Mouse (Mus musculus): ENCODE measurements around the gene Pitpna. TPM values are rescaled to one million over a fixed set of nuclear protein-coding genes. Genes with fewer than 3 reads are reported as not detected.

The Pitpna gene
- polyA plus RNA-seq (2015; fragmentation: Nextera tagmentation; extraction: Ambion mirVana) = 70.0 and 70.8 TPM in 2 replicates

- Histone ChIP-seq H3K27ac (peak within 1 kb of the TSS; percentile 76), H3K4me2 (peak within 1 kb of the TSS; percentile 95), H3K36me3 (ENCODE audit: poor library complexity, severe bottlenecking) (peaks cover 6% of the 10 kb centered on the region), H3K9ac (peak within 1 kb of the TSS; percentile 89), H3K27me3 (0 out of 2 replicates have a peak, but pooled peaks cover 5% of the 10 kb centered on the region), H3K9me3 (replicated peaks) (no peaks in the 10 kb centered on the region), H3K4me3 (peak within 1 kb of the TSS; percentile 75), H3K4me1 (peaks cover 25% of the 10 kb centered on the region)
- WGBS = 6% methylated on average over 49 of the region's 49 CpGs
- peak; percentile 96 for ATAC-seq
Observed at GRCm38 (mm10) chr11:75587493-75588284, at the start of gene Pitpna. Gene Pitpna (plus strand): TSS chr11:75588097.

DNA sequence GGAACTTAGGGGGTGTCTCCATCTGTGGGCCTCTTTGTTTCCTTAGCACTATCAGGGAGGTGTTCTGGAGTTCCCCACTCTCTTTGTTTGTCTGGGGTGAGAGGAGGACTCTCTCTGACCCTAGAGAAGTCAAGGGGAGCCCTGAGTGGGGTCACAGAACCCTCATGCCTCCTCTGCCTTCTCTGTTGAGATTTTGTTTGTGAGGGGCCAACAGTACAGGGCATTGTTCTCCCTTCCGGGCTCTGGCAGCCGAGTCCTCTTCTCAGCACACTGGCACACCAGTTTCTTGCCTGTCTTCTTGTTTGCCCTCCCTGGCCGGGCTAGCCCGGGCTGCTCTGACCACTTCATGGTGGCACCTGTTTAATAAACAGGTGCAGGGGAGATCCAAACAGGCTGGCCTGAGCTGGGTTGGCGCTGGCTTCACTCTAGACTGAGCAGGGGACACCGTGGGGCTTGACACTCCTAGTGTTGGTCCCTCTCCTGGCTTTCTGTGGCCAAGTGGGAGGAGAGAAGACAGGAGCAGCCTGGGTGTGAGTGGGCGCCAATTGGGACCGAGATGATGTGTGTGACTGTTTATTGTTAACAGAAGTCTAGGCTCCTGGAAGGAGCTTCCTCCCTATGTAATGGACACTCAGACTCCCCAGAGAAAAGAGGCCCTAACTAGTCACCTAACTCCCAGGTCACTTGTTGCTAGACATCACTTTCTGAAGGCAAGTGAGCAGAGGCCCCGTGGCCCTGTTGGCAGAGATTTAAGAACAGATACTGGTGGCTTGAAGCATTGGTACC, 49.5 kb upstream of the Pitpna start:
- Histone ChIP-seq H3K4me2 (no peak overlapping the region), H3K4me1 (peaks cover 28% of the 10 kb centered on the region), H3K27ac (peak overlapping the region; percentile 31)

DNA sequence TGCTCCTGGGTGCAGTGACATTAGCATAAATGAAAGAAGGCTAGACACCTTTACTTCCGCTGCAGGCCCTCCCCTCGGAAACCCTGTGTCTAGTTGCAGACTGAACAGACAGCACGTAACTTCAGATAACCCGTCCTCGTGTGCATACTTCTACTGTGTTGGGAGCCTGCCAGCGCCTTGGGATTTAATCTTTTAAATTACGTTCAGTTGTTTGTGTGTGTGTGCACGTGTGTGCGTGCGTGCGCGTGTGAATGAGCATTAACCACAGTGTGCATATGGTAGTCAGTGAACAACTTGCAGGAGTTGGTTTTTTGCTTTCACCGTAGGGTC, 49.0 kb upstream of the Pitpna start:
- no peak for ATAC-seq
- Histone ChIP-seq H3K27me3 (no peaks in the 10 kb centered on the region), H3K4me2 (no peak overlapping the region), H3K36me3 (ENCODE audit: poor library complexity, severe bottlenecking) (no peaks in the 10 kb centered on the region), H3K4me1 (peaks cover 23% of the 10 kb centered on the region), H3K27ac (no peak overlapping the region), H3K9ac (no peak overlapping the region), H3K4me3 (no peak overlapping the region), H3K9me3 (replicated peaks) (no peaks in the 10 kb centered on the region)
- 86% methylated on average over 13 of the region's 13 CpGs for WGBS

More for the DNA sequence above, 49.5 kb upstream of the Pitpna start:
- no peak for ATAC-seq
- 0 out of 2 replicates have a peak overlapping the region, but pooled peaks have one; percentile 5 for H3K9ac ChIP-seq
- 62% methylated on average over 9 of the region's 9 CpGs for WGBS
- H3K27me3 ChIP-seq = no peaks in the 10 kb centered on the region
- H3K9me3 ChIP-seq (replicated peaks) = no peaks in the 10 kb centered on the region
- H3K4me3 ChIP-seq = no peak overlapping the region
- H3K36me3 ChIP-seq (ENCODE audit: poor library complexity, severe bottlenecking) = no peaks in the 10 kb centered on the region

GRCm38 (mm10) chr11:75540209-75540608, 47.7 kb upstream of the Pitpna start:
- WGBS = 85% methylated on average over 8 of the region's 8 CpGs
- H3K9me3 ChIP-seq (replicated peaks) = no peaks in the 10 kb centered on the region
- peaks cover 15% of the 10 kb centered on the region for H3K4me1 ChIP-seq
- H3K36me3 ChIP-seq (ENCODE audit: poor library complexity, severe bottlenecking) = peaks cover 6% of the 10 kb centered on the region; the same call in 1 of the 2 replicates
- no peak overlapping the region for H3K9ac ChIP-seq
- no peak for ATAC-seq
- H3K4me3 ChIP-seq = no peak overlapping the region
- H3K27me3 ChIP-seq = no peaks in the 10 kb centered on the region
- no peak overlapping the region for H3K4me2 ChIP-seq
- H3K27ac ChIP-seq = no peak overlapping the region

GRCm38 (mm10) chr11:75540710-75541581, 47.0 kb upstream of the Pitpna start:
- WGBS = 73% methylated on average over 19 of the region's 19 CpGs
- no peak overlapping the region for H3K4me2 ChIP-seq
- peaks cover 6% of the 10 kb centered on the region; the same call in 1 of the 2 replicates for H3K36me3 ChIP-seq (ENCODE audit: poor library complexity, severe bottlenecking)
- no peaks in the 10 kb centered on the region for H3K27me3 ChIP-seq
- peaks cover 14% of the 10 kb centered on the region for H3K4me1 ChIP-seq
- no peak overlapping the region for H3K4me3 ChIP-seq
- H3K9me3 ChIP-seq (replicated peaks) = no peaks in the 10 kb centered on the region
- H3K9ac ChIP-seq = no peak overlapping the region
- H3K27ac ChIP-seq = no peak overlapping the region
- no peak for ATAC-seq

- no peaks in the 10 kb centered on the region for H3K9me3 ChIP-seq (replicated peaks)
- H3K36me3 ChIP-seq (ENCODE audit: poor library complexity, severe bottlenecking) = peaks cover 10% of the 10 kb centered on the region; the same call in 1 of the 2 replicates
- H3K4me2 ChIP-seq = no peak overlapping the region
- no peak overlapping the region for H3K27ac ChIP-seq
- peaks cover 7% of the 10 kb centered on the region for H3K4me1 ChIP-seq
- H3K9ac ChIP-seq = no peak overlapping the region
- no peak for ATAC-seq
- H3K27me3 ChIP-seq = no peaks in the 10 kb centered on the region
- H3K4me3 ChIP-seq = no peak overlapping the region
- 88% methylated on average over 9 of the region's 9 CpGs for WGBS
Observed at GRCm38 (mm10) chr11:75544713-75545112, 43.2 kb upstream of the Pitpna start.

- WGBS = 78% methylated on average over 4 of the region's 4 CpGs
- Histone ChIP-seq H3K4me2 (no peak overlapping the region), H3K9ac (no peak overlapping the region), H3K27ac (no peak overlapping the region), H3K36me3 (ENCODE audit: poor library complexity, severe bottlenecking) (peaks cover 10% of the 10 kb centered on the region; the same call in 1 of the 2 replicates), H3K4me1 (peaks cover 20% of the 10 kb centered on the region), H3K9me3 (replicated peaks) (no peaks in the 10 kb centered on the region), H3K4me3 (no peak overlapping the region), H3K27me3 (no peaks in the 10 kb centered on the region)
- no peak for ATAC-seq
Observed at GRCm38 (mm10) chr11:75546057-75546456, 41.8 kb upstream of the Pitpna start.

DNA sequence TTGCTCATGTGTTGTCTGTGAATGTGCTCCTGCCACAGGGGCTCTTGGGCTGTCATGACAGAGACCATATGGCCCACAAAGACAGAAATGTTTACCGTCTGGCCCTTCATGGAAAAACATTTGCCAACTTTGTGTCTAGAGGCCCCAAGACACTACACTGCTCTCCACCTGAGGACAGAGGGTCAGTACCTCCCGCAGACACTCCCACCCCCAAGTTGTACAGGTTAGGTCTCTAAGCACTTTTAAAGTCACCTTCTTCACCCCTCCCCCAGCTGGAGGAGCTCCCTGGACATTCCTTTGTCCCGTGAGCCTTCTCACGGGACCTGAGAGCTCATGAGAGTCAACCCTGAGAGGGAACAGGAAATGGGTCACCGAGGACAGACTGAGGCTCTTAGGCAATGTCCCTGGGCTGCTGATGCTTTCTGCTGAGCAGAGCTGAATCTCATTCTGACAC, 38.2 kb upstream of the Pitpna start:
- no peaks in the 10 kb centered on the region for H3K9me3 ChIP-seq (replicated peaks)
- peak overlapping the region; percentile 35; the same call in 1 of the 2 replicates for H3K27ac ChIP-seq
- no peaks in the 10 kb centered on the region for H3K27me3 ChIP-seq
- H3K9ac ChIP-seq = no peak overlapping the region
- peaks cover 6% of the 10 kb centered on the region; the same call in 1 of the 2 replicates for H3K36me3 ChIP-seq (ENCODE audit: poor library complexity, severe bottlenecking)
- H3K4me3 ChIP-seq = no peak overlapping the region
- H3K4me2 ChIP-seq = peak overlapping the region; percentile 1; the same call in 1 of the 2 replicates
- peaks cover 33% of the 10 kb centered on the region for H3K4me1 ChIP-seq
- ATAC-seq = no peak
- WGBS = 61% methylated on average over 5 of the region's 5 CpGs

DNA sequence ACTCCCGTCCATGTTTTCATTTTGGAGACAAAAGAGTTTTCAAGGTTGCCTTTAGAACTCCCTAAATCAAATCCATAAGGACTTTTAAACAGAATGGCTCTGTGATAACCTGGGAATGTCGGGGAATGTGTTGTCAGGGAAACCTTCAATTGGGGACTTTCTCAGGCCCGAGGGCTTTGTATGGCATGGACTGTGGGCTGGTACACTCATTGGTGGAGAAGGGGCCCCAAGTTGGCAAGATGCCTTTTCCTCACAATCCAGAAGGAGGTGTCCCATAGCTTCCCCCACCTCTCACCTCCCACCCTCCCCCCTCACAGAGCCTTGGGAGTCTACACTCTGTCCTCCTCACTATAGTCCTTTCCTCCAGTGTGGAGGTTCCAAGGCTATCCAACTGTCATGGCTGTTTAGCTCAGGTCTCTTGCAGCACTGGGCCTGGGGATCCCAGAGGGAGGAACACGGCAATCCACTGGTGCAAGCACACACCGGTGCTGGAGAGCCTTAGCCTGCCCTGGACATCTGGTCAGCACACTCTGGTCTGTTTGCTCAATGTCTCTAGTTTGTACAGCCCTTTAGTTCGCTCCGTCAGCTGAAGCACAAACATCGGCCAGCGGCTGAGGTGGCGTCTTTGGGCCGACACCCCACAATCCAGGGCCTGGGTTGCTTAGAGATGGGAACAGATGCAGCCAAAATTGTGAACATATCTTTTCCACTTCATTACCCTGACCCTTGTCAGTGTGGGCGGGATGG, 37.5 kb upstream of the Pitpna start:
- Histone ChIP-seq H3K4me3 (no peak overlapping the region), H3K9ac (no peak overlapping the region), H3K27me3 (no peaks in the 10 kb centered on the region), H3K36me3 (ENCODE audit: poor library complexity, severe bottlenecking) (peaks cover 5% of the 10 kb centered on the region; the same call in 1 of the 2 replicates), H3K4me1 (peaks cover 33% of the 10 kb centered on the region), H3K27ac (peak overlapping the region; percentile 35; the same call in 1 of the 2 replicates), H3K9me3 (replicated peaks) (no peaks in the 10 kb centered on the region), H3K4me2 (peak overlapping the region; percentile 1; the same call in 1 of the 2 replicates)
- no peak for ATAC-seq
- 52% methylated on average over 12 of the region's 12 CpGs for WGBS

- Histone ChIP-seq H3K36me3 (ENCODE audit: poor library complexity, severe bottlenecking) (peaks cover 3% of the 10 kb centered on the region; the same call in 1 of the 2 replicates), H3K9me3 (replicated peaks) (no peaks in the 10 kb centered on the region), H3K4me2 (no peak overlapping the region), H3K4me3 (no peak overlapping the region), H3K27me3 (no peaks in the 10 kb centered on the region), H3K27ac (no peak overlapping the region), H3K4me1 (peaks cover 33% of the 10 kb centered on the region), H3K9ac (peak overlapping the region; percentile 26; the same call in 1 of the 2 replicates)
- 89% methylated on average over 5 of the region's 5 CpGs for WGBS
- no peak for ATAC-seq
Observed at GRCm38 (mm10) chr11:75551321-75551720, 36.6 kb upstream of the Pitpna start.

Measured in forebrain, embryonic 13.5 days (tissue).